In genomic region chr15:93824729-93825694, GRCm38 (mm10) we compare ENCODE assay signal across 8 mouse cellular contexts.
DNase-seq lines count a peak whose midpoint lies in the region; ATAC-seq lines count a peak whose summit lies in the region.

No protein-coding gene starts in this region.

- peak; percentile 83 for DNase-seq in brain, adult 2 months (ENCODE audit: low read depth, low spot score)
- peak; percentile 36 for DNase-seq in embryo, embryonic 10.5 days (ENCODE audit: low spot score)
- no peak for DNase-seq in heart, embryonic 10.5 days (ENCODE audit: low spot score)
- peak; percentile 53 for DNase-seq in kidney, postnatal 10 days
- no peak for DNase-seq in cerebellum, postnatal 4 days (ENCODE audit: low spot score in 2 of 2)

- no peak overlapping the region for H3K9ac ChIP-seq in lung, embryonic 15.5 days
- H3K9ac ChIP-seq in stomach, embryonic 15.5 days = no peak overlapping the region

- 46% methylated on average over 28 of the region's 28 CpGs for WGBS in heart, embryonic 10.5 days
- WGBS in lung, embryonic 15.5 days = 32% methylated on average over 28 of the region's 28 CpGs
- WGBS in stomach, embryonic 15.5 days = 54% methylated on average over 28 of the region's 28 CpGs

- peak overlapping the region; percentile 42 for H3K4me2 ChIP-seq in lung, embryonic 15.5 days
- H3K4me2 ChIP-seq in stomach, embryonic 15.5 days = peak overlapping the region; percentile 32

- peaks cover 28% of the 10 kb centered on the region for H3K4me1 ChIP-seq in heart, embryonic 10.5 days
- H3K4me1 ChIP-seq in lung, embryonic 15.5 days = peaks cover 17% of the 10 kb centered on the region
- no peaks in the 10 kb centered on the region for H3K4me1 ChIP-seq in stomach, embryonic 15.5 days

- H3K9me3 ChIP-seq in heart, embryonic 10.5 days = no peaks in the 10 kb centered on the region
- H3K9me3 ChIP-seq in lung, embryonic 15.5 days = no peaks in the 10 kb centered on the region
- H3K9me3 ChIP-seq in stomach, embryonic 15.5 days = no peaks in the 10 kb centered on the region

- peak; percentile 89 for ATAC-seq in lung, embryonic 15.5 days (ENCODE audit: borderline replicate concordance, extremely low read depth, low FRiP score, low TSS enrichment)
- ATAC-seq in stomach, embryonic 15.5 days (ENCODE audit: insufficient read depth, low FRiP score, low read depth) = no peak
- no peak for ATAC-seq in activated CD4-positive, CD25-positive, alpha-beta regulatory T cell, adult 4 months

- H3K27ac ChIP-seq in heart, embryonic 10.5 days = peak overlapping the region; percentile 84
- H3K27ac ChIP-seq in lung, embryonic 15.5 days = peak overlapping the region; percentile 54
- peak overlapping the region; percentile 16; the same call in 1 of the 2 replicates for H3K27ac ChIP-seq in stomach, embryonic 15.5 days

- H3K27me3 ChIP-seq in heart, embryonic 10.5 days (ENCODE audit: insufficient read depth, poor library complexity, severe bottlenecking) = no peaks in the 10 kb centered on the region
- H3K27me3 ChIP-seq in lung, embryonic 15.5 days = no peaks in the 10 kb centered on the region
- H3K27me3 ChIP-seq in stomach, embryonic 15.5 days (replicated peaks) = no peaks in the 10 kb centered on the region

- no peaks in the 10 kb centered on the region for H3K36me3 ChIP-seq in heart, embryonic 10.5 days
- H3K36me3 ChIP-seq in lung, embryonic 15.5 days = no peaks in the 10 kb centered on the region
- no peaks in the 10 kb centered on the region for H3K36me3 ChIP-seq in stomach, embryonic 15.5 days

- peak overlapping the region; percentile 38; the same call in 1 of the 2 replicates for H3K4me3 ChIP-seq in heart, embryonic 10.5 days
- no peak overlapping the region for H3K4me3 ChIP-seq in lung, embryonic 15.5 days
- 0 out of 2 replicates have a peak overlapping the region, but pooled peaks have one; percentile 5 for H3K4me3 ChIP-seq in stomach, embryonic 15.5 days (replicated peaks)

Comparison
In these comparisons a context has a peak if more than half of its experiments do, and no peak if none do; other contexts are left out.
1. DNase-seq: peak in brain, adult 2 months (single experiment), embryo, embryonic 10.5 days (single experiment) and kidney, postnatal 10 days (single experiment); none in heart, embryonic 10.5 days (single experiment) and cerebellum, postnatal 4 days (0 of 2).
2. H3K27ac ChIP-seq: peak in every context shown above with its lines; median percentile 84 in heart, embryonic 10.5 days; 54 in lung, embryonic 15.5 days; 16 in stomach, embryonic 15.5 days.